Mouse (Mus musculus): Measurements from ENCODE around the gene Eif2b3. TPM values are rescaled to one million over a fixed set of nuclear protein-coding genes. Genes with fewer than 3 reads are reported as not detected.
A peak's percentile ranks its signal among the peaks of the same experiment; 100 is the strongest.

Gene Eif2b3
- polyA plus RNA-seq, 2 experiments = 30.0 to 45.0 TPM

DNA sequence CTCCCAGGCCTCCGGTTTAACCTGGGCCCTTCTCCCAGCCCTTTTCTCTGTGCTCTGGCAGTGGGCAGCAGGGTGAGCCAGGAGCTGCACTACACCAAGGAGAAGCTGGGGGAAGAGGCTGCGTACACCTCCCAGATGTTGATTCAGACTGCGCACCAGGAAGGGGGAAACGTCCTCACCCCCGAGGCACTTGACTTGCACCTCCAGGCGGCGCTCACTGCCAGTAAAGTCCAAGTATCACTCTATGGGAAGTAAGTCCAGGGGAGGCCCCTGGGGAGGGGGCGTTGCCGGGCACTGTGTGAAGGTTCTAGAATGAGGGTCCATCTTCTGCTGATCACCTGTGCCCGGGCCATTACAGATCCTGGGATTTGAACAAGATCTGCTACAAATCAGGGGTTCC is 85.5 kb downstream of the Eif2b3 start:
- H3K36me3 ChIP-seq (ENCODE audit: control insufficient read depth, insufficient read depth, low read length) = peaks cover 19% of the 10 kb centered on the region; the same call in 1 of the 2 replicates
- 0 out of 2 replicates have a peak overlapping the region, but pooled peaks have one; percentile 12 for H3K9ac ChIP-seq (ENCODE audit: low read depth, low read length, severe bottlenecking)
- 65% methylated on average over 10 of the region's 10 CpGs for WGBS
- ATAC-seq (ENCODE audit: low FRiP score, low read depth) (no peak), DNase-seq (ENCODE audit: low spot score) (no peak)
- no peaks in the 10 kb centered on the region for H3K27me3 ChIP-seq (ENCODE audit: control insufficient read depth, insufficient read depth, low read length)
- no peak overlapping the region for H3K4me2 ChIP-seq (replicated peaks; ENCODE audit: low read depth, low read length, severe bottlenecking)
- no peak overlapping the region for H3K4me3 ChIP-seq (replicated peaks; ENCODE audit: low read length)
- H3K9me3 ChIP-seq (ENCODE audit: control insufficient read depth, low read length) = no peaks in the 10 kb centered on the region
- no peaks in the 10 kb centered on the region for H3K4me1 ChIP-seq (ENCODE audit: control insufficient read depth, insufficient read depth, low read length)
- no peak for TF ChIP-seq POLR2A (IDR thresholded peaks at IDR 0.05; ENCODE audit: borderline replicate concordance, extremely low read depth, insufficient read depth, insufficient read length)
- H3K27ac ChIP-seq (replicated peaks; ENCODE audit: low read depth, low read length) = no peak overlapping the region

DNA sequence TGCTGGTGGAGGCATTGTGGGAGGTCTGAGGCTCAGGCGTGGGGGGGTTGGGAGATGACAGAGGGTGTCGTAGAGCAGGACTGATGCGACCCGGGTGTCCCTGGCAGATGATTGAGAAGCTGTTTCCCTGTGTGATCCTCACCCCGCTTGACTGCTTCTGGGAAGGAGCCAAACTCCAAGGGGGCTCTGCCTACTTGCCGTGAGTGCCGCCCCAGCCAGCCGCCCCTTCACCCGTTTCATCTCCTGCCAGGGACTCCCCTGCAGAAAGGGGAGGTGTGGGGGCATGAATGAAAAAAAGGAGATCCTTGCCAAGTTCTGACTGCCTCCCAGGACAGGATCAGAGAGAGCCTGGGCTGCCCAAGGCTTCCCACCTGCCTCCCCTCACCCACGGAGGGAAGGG is 85.9 kb downstream of the Eif2b3 start:
- no peak for TF ChIP-seq POLR2A (IDR thresholded peaks at IDR 0.05; ENCODE audit: borderline replicate concordance, extremely low read depth, insufficient read depth, insufficient read length)
- DNase-seq (ENCODE audit: low spot score) (no peak), ATAC-seq (ENCODE audit: low FRiP score, low read depth) (no peak)
- peaks cover 24% of the 10 kb centered on the region; the same call in 1 of the 2 replicates for H3K36me3 ChIP-seq (ENCODE audit: control insufficient read depth, insufficient read depth, low read length)
- H3K4me2 ChIP-seq (replicated peaks; ENCODE audit: low read depth, low read length, severe bottlenecking) = no peak overlapping the region
- peak overlapping the region; percentile 12; the same call in 1 of the 2 replicates for H3K9ac ChIP-seq (ENCODE audit: low read depth, low read length, severe bottlenecking)
- no peaks in the 10 kb centered on the region for H3K27me3 ChIP-seq (ENCODE audit: control insufficient read depth, insufficient read depth, low read length)
- no peaks in the 10 kb centered on the region for H3K9me3 ChIP-seq (ENCODE audit: control insufficient read depth, low read length)
- 72% methylated on average over 10 of the region's 10 CpGs for WGBS
- no peak overlapping the region for H3K27ac ChIP-seq (replicated peaks; ENCODE audit: low read depth, low read length)
- no peaks in the 10 kb centered on the region for H3K4me1 ChIP-seq (ENCODE audit: control insufficient read depth, insufficient read depth, low read length)
- no peak overlapping the region for H3K4me3 ChIP-seq (replicated peaks; ENCODE audit: low read length)

DNA sequence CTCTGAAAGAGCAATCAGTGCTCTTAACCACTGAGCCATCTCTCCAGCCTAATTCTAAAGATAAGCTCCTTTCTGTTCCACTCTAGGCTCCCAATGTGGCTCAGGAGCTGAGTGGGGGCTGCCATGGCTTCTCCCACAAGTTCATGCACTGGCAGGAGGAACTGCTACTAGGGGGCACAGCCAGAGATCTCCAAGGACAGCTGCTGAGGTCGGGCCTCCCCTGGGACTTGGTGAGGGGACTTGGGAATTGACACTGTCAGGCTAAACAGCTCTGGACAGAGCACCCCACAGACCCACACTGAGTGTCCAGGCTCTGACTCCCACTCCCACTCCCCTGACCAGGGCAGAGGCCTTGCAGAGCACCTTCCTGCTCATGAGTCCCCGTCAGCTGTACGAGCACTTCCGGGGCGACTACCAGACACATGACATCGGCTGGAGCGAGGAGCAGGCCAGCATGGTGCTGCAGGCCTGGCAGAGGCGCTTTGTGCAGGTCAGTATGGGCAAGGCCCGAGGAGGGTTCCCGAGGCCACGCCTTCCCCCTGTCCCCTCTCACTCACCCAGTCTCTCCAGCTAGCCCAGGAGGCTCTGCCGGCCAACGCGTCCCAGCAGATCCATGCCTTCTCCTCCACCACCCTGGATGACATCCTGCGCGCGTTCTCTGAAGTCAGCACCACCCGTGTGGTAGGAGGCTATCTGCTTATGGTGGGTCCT is 88.8 kb downstream of the Eif2b3 start:
- H3K4me1 ChIP-seq (ENCODE audit: control insufficient read depth, insufficient read depth, low read length) = no peaks in the 10 kb centered on the region
- DNase-seq (ENCODE audit: low spot score) (no peak), ATAC-seq (ENCODE audit: low FRiP score, low read depth) (no peak)
- WGBS = 86% methylated on average over 16 of the region's 18 CpGs
- no peak for TF ChIP-seq POLR2A (IDR thresholded peaks at IDR 0.05; ENCODE audit: borderline replicate concordance, extremely low read depth, insufficient read depth, insufficient read length)
- H3K4me2 ChIP-seq (replicated peaks; ENCODE audit: low read depth, low read length, severe bottlenecking) = no peak overlapping the region
- H3K9ac ChIP-seq (ENCODE audit: low read depth, low read length, severe bottlenecking) = no peak overlapping the region
- no peaks in the 10 kb centered on the region for H3K9me3 ChIP-seq (ENCODE audit: control insufficient read depth, low read length)
- no peak overlapping the region for H3K4me3 ChIP-seq (replicated peaks; ENCODE audit: low read length)
- H3K36me3 ChIP-seq (ENCODE audit: control insufficient read depth, insufficient read depth, low read length) = peaks cover 38% of the 10 kb centered on the region
- no peaks in the 10 kb centered on the region for H3K27me3 ChIP-seq (ENCODE audit: control insufficient read depth, insufficient read depth, low read length)
- no peak overlapping the region for H3K27ac ChIP-seq (replicated peaks; ENCODE audit: low read depth, low read length)

DNA sequence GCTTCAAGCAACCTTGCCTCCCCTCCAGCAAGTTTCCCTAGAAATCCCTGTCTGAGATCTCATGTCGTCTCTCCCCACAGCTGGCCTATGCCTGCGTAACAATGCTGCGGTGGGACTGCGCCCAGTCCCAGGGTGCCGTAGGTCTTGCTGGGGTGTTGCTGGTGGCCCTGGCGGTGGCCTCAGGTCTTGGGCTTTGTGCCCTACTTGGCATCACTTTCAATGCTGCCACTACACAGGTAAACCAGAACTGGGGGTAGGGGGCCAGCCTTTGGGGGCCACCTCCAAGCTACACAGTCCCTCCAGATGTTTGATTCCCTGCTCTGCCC is 89.3 kb downstream of the Eif2b3 start:
- H3K4me3 ChIP-seq (replicated peaks; ENCODE audit: low read length) = no peak overlapping the region
- no peaks in the 10 kb centered on the region for H3K4me1 ChIP-seq (ENCODE audit: control insufficient read depth, insufficient read depth, low read length)
- WGBS = 95% methylated on average over 6 of the region's 6 CpGs
- DNase-seq (ENCODE audit: low spot score) (no peak), ATAC-seq (ENCODE audit: low FRiP score, low read depth) (no peak)
- H3K27me3 ChIP-seq (ENCODE audit: control insufficient read depth, insufficient read depth, low read length) = no peaks in the 10 kb centered on the region
- no peaks in the 10 kb centered on the region for H3K9me3 ChIP-seq (ENCODE audit: control insufficient read depth, low read length)
- no peak overlapping the region for H3K4me2 ChIP-seq (replicated peaks; ENCODE audit: low read depth, low read length, severe bottlenecking)
- H3K9ac ChIP-seq (ENCODE audit: low read depth, low read length, severe bottlenecking) = no peak overlapping the region
- TF ChIP-seq POLR2A (IDR thresholded peaks at IDR 0.05; ENCODE audit: borderline replicate concordance, extremely low read depth, insufficient read depth, insufficient read length) = no peak
- no peak overlapping the region for H3K27ac ChIP-seq (replicated peaks; ENCODE audit: low read depth, low read length)
- H3K36me3 ChIP-seq (ENCODE audit: control insufficient read depth, insufficient read depth, low read length) = peaks cover 43% of the 10 kb centered on the region

DNA sequence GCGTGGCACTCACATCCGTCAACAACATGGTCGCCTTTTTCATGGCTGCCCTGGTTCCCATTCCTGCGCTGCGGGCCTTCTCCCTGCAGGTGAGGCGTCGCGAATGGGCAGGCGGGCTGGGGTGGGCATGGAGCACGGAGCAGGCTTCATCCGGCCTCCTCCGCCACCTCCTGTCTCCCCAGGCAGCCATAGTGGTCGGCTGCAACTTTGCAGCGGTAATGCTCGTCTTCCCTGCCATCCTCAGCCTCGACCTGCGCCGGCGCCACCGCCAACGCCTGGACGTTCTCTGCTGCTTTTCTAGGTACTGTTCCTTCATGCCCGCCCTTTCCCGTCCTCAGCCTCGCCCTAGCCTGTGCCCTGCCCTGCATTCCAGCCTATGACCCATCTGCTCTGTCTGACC is 90.1 kb downstream of the Eif2b3 start:
- WGBS = 96% methylated on average over 22 of the region's 25 CpGs
- H3K4me1 ChIP-seq (ENCODE audit: control insufficient read depth, insufficient read depth, low read length) = no peaks in the 10 kb centered on the region
- no peak overlapping the region for H3K9ac ChIP-seq (ENCODE audit: low read depth, low read length, severe bottlenecking)
- no peak overlapping the region for H3K4me3 ChIP-seq (replicated peaks; ENCODE audit: low read length)
- H3K27ac ChIP-seq (replicated peaks; ENCODE audit: low read depth, low read length) = no peak overlapping the region
- TF ChIP-seq POLR2A (IDR thresholded peaks at IDR 0.05; ENCODE audit: borderline replicate concordance, extremely low read depth, insufficient read depth, insufficient read length) = no peak
- peaks cover 45% of the 10 kb centered on the region for H3K36me3 ChIP-seq (ENCODE audit: control insufficient read depth, insufficient read depth, low read length)
- H3K4me2 ChIP-seq (replicated peaks; ENCODE audit: low read depth, low read length, severe bottlenecking) = no peak overlapping the region
- DNase-seq (ENCODE audit: low spot score) (no peak), ATAC-seq (ENCODE audit: low FRiP score, low read depth) (no peak)
- no peaks in the 10 kb centered on the region for H3K9me3 ChIP-seq (ENCODE audit: control insufficient read depth, low read length)
- H3K27me3 ChIP-seq (ENCODE audit: control insufficient read depth, insufficient read depth, low read length) = no peaks in the 10 kb centered on the region
